Mouse (Mus musculus): Measurements from ENCODE around the gene Pdgfd.

The Pdgfd gene

DNA sequence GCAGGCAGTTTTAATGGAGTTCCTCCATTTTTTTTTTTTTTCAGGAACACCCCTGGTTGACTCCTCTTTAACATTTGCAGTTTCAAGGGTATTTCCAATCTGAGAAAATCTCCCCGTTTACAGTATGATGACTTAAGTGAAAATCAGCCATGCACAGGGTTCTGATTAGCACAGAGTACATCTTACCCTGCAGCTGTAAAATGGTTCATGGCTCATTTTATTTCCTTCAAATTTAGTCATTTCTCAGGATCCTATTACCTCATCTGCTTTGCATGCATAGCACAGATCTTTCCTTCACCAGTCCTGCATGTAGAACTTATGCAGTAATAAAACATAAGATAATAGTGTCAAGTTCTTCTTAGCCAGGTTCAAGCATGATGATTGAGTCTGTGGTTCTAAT is 165.1 kb downstream of the Pdgfd start:
- WGBS, result 78% methylated on average over 1 of the region's 1 CpGs

GRCm38 (mm10) chr9:6336236-6336635 is 167.9 kb downstream of the Pdgfd start:
- WGBS, result 53% methylated on average over 2 of the region's 2 CpGs

DNA sequence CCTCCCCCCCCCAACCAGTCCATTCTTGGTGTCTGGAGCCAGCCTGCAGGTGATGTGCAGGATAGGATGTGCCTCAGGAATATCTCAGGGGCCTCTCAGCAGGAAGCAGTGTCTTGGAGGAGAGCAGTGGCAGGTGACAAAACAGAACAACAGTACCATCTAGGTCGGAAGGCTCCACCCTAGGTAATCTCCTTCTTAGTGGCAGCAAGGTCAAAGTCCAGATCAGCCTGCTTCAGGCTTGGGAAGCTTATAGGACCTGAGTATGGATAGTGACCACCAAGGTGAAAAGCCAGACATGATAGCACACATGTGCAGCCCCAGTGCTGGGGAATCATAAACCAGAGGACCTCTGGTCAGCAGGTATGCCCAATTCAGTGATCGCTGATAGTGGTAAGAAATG is 169.5 kb downstream of the Pdgfd start:
- 89% methylated on average over 2 of the region's 2 CpGs for WGBS

- WGBS, result 91% methylated on average over 3 of the region's 3 CpGs
These were observed 170.0 kb downstream of the Pdgfd start for GRCm38 (mm10) chr9:6338344-6338743.

DNA sequence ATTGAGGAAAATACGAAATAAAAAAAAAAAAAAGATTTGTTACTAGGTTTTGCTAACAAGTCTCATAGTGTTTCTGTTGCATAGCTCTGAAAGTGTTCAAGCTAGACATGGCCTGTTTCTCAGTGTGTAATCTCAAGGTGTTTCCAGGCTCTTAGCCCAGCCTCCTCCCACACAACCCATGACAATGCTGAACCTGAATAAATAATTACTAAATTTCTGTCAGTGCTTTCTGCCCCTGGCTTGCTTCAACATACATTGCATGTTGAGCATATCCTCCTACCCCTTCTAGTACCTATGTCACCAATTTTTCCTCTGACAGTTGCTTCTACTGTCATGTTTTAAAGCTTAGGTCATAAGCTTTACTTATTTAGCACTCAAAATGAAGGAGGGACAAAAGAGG is 171.0 kb downstream of the Pdgfd start:
- WGBS, result 76% methylated on average over 1 of the region's 1 CpGs

- 89% methylated on average over 10 of the region's 10 CpGs for WGBS
These were observed 174.5 kb downstream of the Pdgfd start for GRCm38 (mm10) chr9:6342854-6343253.

- 64% methylated on average over 2 of the region's 2 CpGs for WGBS
These were observed 176.1 kb downstream of the Pdgfd start for GRCm38 (mm10) chr9:6344514-6344913.

DNA sequence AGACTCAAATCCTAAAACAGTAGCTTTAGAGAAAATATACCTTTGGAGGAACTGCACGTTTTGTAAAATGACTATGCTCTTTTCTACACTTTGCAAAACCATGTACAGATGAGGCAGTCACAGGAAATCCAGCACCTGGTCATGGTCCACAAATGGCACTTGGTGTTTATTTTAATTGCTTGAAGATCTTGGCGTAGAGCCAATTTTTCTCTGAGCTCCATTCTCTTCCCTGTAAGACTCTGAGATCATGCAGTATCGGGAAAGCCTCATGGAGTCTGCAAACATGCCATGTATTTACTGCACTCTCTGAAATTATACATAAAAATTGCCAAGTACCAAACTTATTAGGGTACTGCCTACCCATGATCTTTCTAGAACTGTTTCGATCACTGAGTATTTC is 176.5 kb downstream of the Pdgfd start:
- WGBS, result 40% methylated on average over 4 of the region's 4 CpGs

GRCm38 (mm10) chr9:6345366-6345765 is 177.0 kb downstream of the Pdgfd start:
- WGBS, result 89% methylated on average over 1 of the region's 1 CpGs

DNA sequence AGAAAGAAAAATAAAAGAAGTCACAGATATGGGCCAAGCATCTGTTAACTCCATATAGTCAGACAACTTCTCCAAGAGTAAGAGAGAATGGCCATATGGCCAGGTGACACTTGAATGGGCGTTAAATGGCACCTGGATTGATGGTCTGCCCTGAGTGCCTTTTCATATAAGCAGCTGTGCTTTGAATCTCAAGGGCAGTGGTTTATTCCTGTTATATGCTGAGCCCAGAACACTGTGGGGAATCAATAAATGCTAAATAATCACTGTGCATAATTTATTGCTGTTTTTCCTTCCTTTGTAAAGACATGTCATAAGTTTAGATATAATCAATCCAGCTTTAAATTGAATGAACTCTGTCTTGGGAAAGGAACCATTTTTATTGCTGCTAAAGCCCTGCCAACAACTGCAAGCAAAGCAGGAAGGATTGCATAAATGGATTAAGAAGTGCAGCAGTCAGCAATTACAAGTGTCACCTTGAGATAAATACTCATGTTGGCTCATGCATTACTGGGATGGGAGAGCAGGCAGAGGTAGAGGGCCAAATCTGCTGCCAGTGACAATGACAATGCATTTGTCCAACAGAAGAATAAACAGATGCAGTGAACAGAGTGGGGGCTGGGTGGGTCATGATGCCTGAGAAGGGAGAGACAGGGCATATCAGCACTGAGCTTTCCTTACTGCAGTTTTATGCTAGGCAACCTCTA is 185.0 kb downstream of the Pdgfd start:
- WGBS, result 75% methylated on average over 1 of the region's 1 CpGs

GRCm38 (mm10) chr9:6360795-6361194 is 192.4 kb downstream of the Pdgfd start:
- WGBS, result 86% methylated on average over 2 of the region's 2 CpGs

- 79% methylated on average over 1 of the region's 1 CpGs for WGBS
These were observed 198.2 kb downstream of the Pdgfd start for GRCm38 (mm10) chr9:6366550-6366949.

GRCm38 (mm10) chr9:6401764-6402163 is 233.4 kb downstream of the Pdgfd start:
- WGBS, result 48% methylated on average over 1 of the region's 1 CpGs

GRCm38 (mm10) chr9:6406535-6406934 is 238.2 kb downstream of the Pdgfd start:
- WGBS, result 90% methylated on average over 3 of the region's 3 CpGs

- 58% methylated on average over 4 of the region's 4 CpGs for WGBS
These were observed 239.6 kb downstream of the Pdgfd start for GRCm38 (mm10) chr9:6407972-6408371.

All from cerebral cortex, adult 2 months (tissue).